Mouse (Mus musculus): ENCODE results near the gene Gadd45g. TPM values are rescaled to one million over a fixed set of nuclear protein-coding genes. Genes with fewer than 3 reads are reported as not detected.

Gadd45g gene
- polyA plus RNA-seq, 1 experiment, result 66.9 TPM

DNA sequence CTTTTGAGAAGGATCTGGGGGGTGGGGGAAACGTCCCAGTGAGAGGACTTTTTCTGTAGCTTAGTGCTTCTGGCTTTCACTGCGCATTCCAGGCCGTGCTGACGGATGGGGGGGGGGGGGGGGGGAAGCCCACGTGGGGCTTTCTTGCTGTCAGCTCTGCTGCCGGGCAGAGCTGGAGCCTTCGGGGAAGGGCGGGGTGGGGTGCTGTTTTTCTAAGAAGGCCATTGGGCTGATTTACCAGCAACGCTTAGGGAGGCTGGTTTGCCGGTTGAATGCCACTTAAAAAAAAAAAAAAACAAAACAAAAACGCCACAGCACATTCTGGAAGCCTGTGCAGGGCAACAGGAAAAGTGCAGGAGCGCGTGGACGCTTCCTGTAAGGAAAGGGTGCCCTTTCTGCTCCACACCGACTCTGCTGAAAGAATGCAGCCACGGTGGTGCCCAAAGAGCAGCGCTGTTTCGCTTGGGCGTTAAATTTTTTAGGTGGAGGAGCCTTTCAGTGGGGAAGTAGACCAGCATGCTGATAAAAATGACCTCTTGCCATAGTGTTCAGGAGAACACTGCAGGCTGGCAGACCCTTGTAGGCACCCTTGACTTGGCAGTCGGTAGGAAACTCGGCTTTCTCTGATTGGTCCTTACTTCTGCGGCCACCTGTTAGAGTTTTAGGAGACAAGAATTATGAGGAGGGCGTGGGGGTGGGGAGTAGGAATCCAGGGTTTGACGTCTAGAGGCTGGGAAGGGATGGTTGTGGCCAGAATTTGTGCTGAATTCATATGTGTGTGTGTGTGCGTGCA, 3.0 kb downstream of the Gadd45g start:
- H3K4me1 ChIP-seq (ENCODE audit: control insufficient read depth, insufficient read depth, low read length), result peaks cover 19% of the 10 kb centered on the region
- H3K27ac ChIP-seq (ENCODE audit: insufficient read depth, low read length), result peak overlapping the region; percentile 90
- H3K4me3 ChIP-seq (ENCODE audit: insufficient read depth, low read length), result peak overlapping the region; percentile 90
- peak; percentile 62 for TF ChIP-seq POLR2A (IDR thresholded peaks at IDR 0.05; ENCODE audit: low read depth, low read length)
- no peak for TF ChIP-seq CTCF (IDR thresholded peaks at IDR 0.05; ENCODE audit: borderline replicate concordance, insufficient read depth, low read length)

DNA sequence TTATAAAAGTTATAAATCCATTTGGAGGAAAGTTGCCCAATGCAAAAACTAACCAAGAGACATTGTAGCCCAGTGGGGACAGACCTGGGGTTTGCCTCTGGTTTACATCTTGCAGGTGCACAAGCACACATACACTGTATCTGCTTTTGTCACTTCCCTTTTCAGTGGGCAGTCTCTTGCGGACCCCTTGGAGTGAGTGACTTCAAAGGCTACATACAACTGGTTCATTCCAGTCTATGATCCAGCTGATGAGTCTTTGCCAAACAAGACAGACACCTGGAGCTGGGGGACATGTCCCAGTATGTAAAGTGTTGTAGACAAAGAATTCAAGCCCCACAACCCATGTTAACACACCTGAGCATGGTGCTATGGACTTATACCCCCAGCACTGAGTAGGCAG, 4.1 kb downstream of the Gadd45g start:
- H3K27ac ChIP-seq (ENCODE audit: insufficient read depth, low read length), result peak overlapping the region; percentile 47
- peaks cover 19% of the 10 kb centered on the region for H3K4me1 ChIP-seq (ENCODE audit: control insufficient read depth, insufficient read depth, low read length)
- no peak overlapping the region for H3K4me3 ChIP-seq (ENCODE audit: insufficient read depth, low read length)
- TF ChIP-seq POLR2A (IDR thresholded peaks at IDR 0.05; ENCODE audit: low read depth, low read length) (no peak), CTCF (IDR thresholded peaks at IDR 0.05; ENCODE audit: borderline replicate concordance, insufficient read depth, low read length) (no peak)

DNA sequence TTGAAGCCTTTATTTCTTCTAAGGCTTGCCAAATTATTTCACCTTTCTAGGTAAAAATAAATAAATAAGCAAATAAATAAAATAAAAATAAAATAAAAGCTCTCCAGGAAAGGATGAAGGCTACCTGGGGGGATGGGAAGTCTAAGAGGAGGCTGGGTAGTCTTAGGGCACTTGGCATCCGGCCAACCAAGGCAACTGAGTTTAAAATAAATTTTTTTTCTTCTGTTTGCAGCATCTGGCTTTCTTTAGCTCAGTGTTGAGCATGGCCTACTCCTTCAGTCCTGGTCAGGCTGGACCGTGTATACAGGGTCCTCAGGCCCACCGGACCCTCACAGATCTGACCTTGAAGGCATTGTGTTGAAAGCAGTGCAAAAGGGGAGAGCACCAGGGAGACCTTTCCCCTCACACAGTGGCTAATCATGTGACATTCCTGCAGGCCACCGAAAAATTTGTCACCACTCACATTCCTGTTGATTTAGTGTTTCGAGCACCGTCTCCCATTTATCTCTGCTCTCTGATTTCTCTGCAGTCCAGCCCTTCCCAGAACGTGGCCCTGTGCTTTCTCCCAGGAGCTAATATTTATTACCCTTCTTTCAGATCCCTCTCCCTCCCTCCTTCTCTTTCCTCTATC, 6.2 kb downstream of the Gadd45g start:
- H3K27ac ChIP-seq (ENCODE audit: insufficient read depth, low read length), result peak overlapping the region; percentile 90
- H3K4me3 ChIP-seq (ENCODE audit: insufficient read depth, low read length), result no peak overlapping the region
- peaks cover 19% of the 10 kb centered on the region for H3K4me1 ChIP-seq (ENCODE audit: control insufficient read depth, insufficient read depth, low read length)
- TF ChIP-seq CTCF (IDR thresholded peaks at IDR 0.05; ENCODE audit: borderline replicate concordance, insufficient read depth, low read length) (no peak), POLR2A (IDR thresholded peaks at IDR 0.05; ENCODE audit: low read depth, low read length) (no peak)

DNA sequence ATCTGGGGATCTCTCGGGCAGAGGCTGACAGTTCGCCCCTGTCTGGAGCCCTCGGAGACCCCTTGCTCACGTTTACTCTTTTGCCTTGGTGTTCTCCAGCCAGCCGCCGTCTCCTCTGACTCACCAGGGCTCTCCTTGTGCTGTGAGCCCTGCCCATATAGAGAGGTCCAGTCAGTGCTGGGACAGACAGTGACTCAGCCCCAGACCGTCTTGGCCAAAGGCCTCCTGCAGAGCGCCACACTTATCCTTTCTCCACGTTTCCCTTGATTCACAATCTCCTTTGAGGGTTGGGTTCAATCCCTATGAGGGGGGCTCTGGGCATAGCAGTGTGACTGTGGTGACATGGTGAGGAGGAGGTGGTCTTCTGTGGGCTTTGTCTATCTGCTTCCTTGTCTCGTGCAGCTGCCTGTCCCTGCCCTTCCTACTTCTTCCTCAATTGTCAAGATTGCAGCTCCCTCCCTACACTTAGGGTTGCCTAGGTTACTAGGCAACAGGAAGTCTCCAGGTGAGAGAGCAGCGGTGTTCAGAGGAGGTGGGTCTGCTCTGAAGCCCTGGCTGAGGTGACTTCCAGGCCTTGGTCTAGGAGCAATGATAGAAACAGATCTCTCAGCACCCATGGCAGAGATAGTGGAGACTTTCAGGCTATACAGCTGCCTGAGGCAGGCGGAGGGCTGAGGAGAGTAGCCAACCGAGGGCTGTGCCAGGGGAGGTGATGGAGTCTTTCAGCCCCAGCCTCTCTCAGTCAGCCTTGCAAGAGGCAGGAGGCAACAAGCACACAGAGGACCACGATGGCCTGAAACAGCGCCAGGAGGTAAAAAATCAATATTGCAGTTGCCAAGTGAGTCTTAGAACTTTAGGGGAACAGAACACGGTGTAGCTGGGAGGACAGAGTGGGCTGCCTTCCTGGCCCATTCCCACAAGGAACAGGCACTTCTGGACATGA, 7.1 kb downstream of the Gadd45g start:
- no peak for TF ChIP-seq POLR2A (IDR thresholded peaks at IDR 0.05; ENCODE audit: low read depth, low read length)
- no peak for TF ChIP-seq CTCF (IDR thresholded peaks at IDR 0.05; ENCODE audit: borderline replicate concordance, insufficient read depth, low read length)
- peaks cover 22% of the 10 kb centered on the region for H3K4me1 ChIP-seq (ENCODE audit: control insufficient read depth, insufficient read depth, low read length)
- H3K27ac ChIP-seq (ENCODE audit: insufficient read depth, low read length), result peak overlapping the region; percentile 90
- H3K4me3 ChIP-seq (ENCODE audit: insufficient read depth, low read length), result no peak overlapping the region

DNA sequence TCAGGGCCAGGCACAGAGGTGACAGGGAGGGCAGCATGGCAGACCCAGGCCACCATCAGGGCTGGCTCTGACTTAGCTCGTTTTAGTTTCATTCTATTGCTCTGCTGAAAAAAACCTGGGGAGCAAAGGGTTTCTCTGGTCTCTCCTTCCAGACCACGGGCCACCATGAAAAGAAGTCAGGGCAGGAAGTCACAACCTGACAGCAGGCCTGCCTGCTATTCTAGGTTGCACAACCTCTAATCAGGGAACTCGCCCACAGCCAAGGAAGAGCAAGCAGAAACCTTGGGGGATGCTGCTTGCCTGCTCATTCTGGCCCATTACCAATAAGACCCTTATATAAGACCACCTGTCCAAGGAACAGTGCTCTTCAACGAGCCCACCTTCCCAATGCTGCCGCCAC, 9.1 kb downstream of the Gadd45g start:
- Histone ChIP-seq H3K27ac (ENCODE audit: insufficient read depth, low read length) (no peak overlapping the region), H3K4me3 (ENCODE audit: insufficient read depth, low read length) (no peak overlapping the region), H3K4me1 (ENCODE audit: control insufficient read depth, insufficient read depth, low read length) (peaks cover 25% of the 10 kb centered on the region)
- TF ChIP-seq CTCF (IDR thresholded peaks at IDR 0.05; ENCODE audit: borderline replicate concordance, insufficient read depth, low read length) (no peak), POLR2A (IDR thresholded peaks at IDR 0.05; ENCODE audit: low read depth, low read length) (no peak)

DNA sequence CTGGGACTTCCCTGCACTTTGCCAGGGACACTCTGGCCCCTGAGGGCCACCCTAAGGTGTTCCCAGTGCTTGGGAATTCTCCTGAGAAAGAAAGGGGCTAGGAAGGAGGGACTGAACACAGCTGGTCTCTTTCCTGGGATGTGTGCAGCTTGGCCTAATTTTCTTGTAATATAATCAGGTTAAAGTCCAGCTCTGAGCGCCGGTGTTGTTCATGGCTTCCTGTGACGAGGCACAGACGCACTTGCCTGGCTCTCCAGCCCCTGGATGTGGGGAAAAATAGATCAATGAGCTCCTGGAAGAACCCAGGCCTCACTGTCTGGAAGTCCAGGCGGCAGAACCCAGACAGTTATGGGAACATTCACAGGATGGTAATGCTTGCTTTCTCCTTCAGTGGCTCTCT, 10.7 kb downstream of the Gadd45g start:
- no peak overlapping the region for H3K27ac ChIP-seq (ENCODE audit: insufficient read depth, low read length)
- H3K4me3 ChIP-seq (ENCODE audit: insufficient read depth, low read length), result no peak overlapping the region
- H3K4me1 ChIP-seq (ENCODE audit: control insufficient read depth, insufficient read depth, low read length), result peaks cover 19% of the 10 kb centered on the region
- TF ChIP-seq POLR2A (IDR thresholded peaks at IDR 0.05; ENCODE audit: low read depth, low read length), result no peak
- no peak for TF ChIP-seq CTCF (IDR thresholded peaks at IDR 0.05; ENCODE audit: borderline replicate concordance, insufficient read depth, low read length)

DNA sequence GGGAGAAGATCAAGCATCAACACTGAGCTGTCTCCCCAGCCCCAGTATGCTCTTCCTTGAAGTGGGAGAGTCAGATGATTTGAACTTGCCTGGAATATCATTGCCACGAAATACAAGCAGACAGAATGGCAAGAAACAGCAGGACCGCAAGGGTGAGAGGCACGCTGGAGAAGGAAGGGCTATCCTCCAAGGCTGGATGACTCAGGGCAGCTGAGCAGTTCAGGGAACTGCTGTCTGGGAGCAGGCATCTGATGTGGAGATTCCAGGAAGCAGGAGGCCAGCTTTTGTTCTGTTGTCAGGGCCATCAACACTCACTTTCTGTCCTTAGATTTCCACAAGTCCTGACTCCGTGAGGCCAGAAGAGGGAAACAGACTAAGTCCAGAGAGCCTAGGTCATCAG, 12.0 kb downstream of the Gadd45g start:
- H3K4me3 ChIP-seq (ENCODE audit: insufficient read depth, low read length), result no peak overlapping the region
- TF ChIP-seq CTCF (IDR thresholded peaks at IDR 0.05; ENCODE audit: borderline replicate concordance, insufficient read depth, low read length) (no peak), POLR2A (IDR thresholded peaks at IDR 0.05; ENCODE audit: low read depth, low read length) (0 out of 2 replicates have a peak, but pooled peaks have one; percentile 27)

DNA sequence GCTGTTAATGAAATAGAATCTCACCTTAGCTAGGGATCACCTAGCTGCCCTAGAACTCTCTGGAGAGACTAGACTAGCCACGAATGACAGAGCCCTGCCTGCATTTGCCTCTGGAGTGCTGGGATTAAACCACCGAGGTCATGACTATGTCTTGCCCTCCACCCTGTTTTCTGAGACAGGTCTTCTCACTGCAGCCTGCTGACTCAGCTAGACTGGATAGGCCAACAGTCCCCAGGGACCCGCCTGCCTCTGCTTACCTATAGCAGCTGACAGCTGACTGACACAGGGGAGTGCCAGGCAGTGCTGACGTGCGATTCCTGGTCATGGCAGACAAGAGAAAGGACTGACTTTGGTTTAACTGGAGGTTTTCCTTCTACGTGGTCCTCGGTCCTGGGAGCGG, 12.7 kb downstream of the Gadd45g start:
- H3K4me3 ChIP-seq (ENCODE audit: insufficient read depth, low read length), result no peak overlapping the region
- H3K27ac ChIP-seq (ENCODE audit: insufficient read depth, low read length), result no peak overlapping the region
- no peak for TF ChIP-seq POLR2A (IDR thresholded peaks at IDR 0.05; ENCODE audit: low read depth, low read length)
- no peak for TF ChIP-seq CTCF (IDR thresholded peaks at IDR 0.05; ENCODE audit: borderline replicate concordance, insufficient read depth, low read length)
- H3K4me1 ChIP-seq (ENCODE audit: control insufficient read depth, insufficient read depth, low read length), result peaks cover 6% of the 10 kb centered on the region

More for the DNA sequence above, 12.0 kb downstream of the Gadd45g start:
- H3K4me1 ChIP-seq (ENCODE audit: control insufficient read depth, insufficient read depth, low read length), result peaks cover 13% of the 10 kb centered on the region
- H3K27ac ChIP-seq (ENCODE audit: insufficient read depth, low read length), result peak overlapping the region; percentile 76

DNA sequence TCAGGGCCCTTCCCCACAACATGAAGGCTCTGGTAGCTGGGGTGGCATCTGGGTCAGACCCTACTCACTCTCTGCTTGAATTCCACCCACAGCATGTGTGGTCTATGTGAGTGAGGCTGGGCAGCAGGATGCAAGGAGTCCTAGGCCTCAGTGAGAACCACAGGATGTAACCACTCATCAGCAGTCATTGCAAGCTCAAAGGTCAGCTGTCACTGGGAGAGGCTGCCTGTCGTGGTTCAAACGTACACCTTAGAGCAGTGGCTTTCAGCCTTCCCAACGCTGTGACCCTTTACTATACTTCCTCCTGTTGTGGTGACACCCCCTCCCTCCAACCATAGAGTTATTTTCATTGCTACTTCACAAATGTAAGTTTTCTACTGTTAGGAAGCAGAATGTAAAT, 13.3 kb downstream of the Gadd45g start:
- no peak for TF ChIP-seq CTCF (IDR thresholded peaks at IDR 0.05; ENCODE audit: borderline replicate concordance, insufficient read depth, low read length)
- TF ChIP-seq POLR2A (IDR thresholded peaks at IDR 0.05; ENCODE audit: low read depth, low read length), result no peak
- Histone ChIP-seq H3K27ac (ENCODE audit: insufficient read depth, low read length) (no peak overlapping the region), H3K4me1 (ENCODE audit: control insufficient read depth, insufficient read depth, low read length) (peaks cover 6% of the 10 kb centered on the region), H3K4me3 (ENCODE audit: insufficient read depth, low read length) (no peak overlapping the region)
